Mouse (Mus musculus): ENCODE measurements around the gene Ncoa3. TPM values are rescaled to one million over a fixed set of nuclear protein-coding genes. Genes with fewer than 3 reads are reported as not detected.

Ncoa3 gene
- polyA plus RNA-seq, 1 experiment, result 124 TPM

- Histone ChIP-seq H3K27ac (ENCODE audit: insufficient read depth, low read length) (0 out of 2 replicates have a peak overlapping the region, but pooled peaks have one; percentile 16), H3K9ac (ENCODE audit: low read depth, poor library complexity, severe bottlenecking) (0 out of 2 replicates have a peak overlapping the region, but pooled peaks have one; percentile 20), H3K9me3 (replicated peaks; ENCODE audit: control insufficient read depth, insufficient read depth, low read length, poor library complexity, severe bottlenecking) (no peaks in the 10 kb centered on the region), H3K36me3 (ENCODE audit: control insufficient read depth, insufficient read depth, low read length, poor library complexity, severe bottlenecking) (peaks cover 11% of the 10 kb centered on the region), H3K27me3 (ENCODE audit: control insufficient read depth, insufficient read depth, low read length, poor library complexity, severe bottlenecking) (no peaks in the 10 kb centered on the region), H3K4me1 (ENCODE audit: control insufficient read depth, insufficient read depth, low read length) (no peaks in the 10 kb centered on the region), H3K4me3 (ENCODE audit: low read depth, low read length) (no peak overlapping the region)
- no peak for TF ChIP-seq CTCF (IDR thresholded peaks at IDR 0.05; ENCODE audit: low read depth, low read length)
- no peak for TF ChIP-seq POLR2A (IDR thresholded peaks at IDR 0.05; ENCODE audit: insufficient read depth, low read length)
- no peak for TF ChIP-seq EP300 (IDR thresholded peaks at IDR 0.05; ENCODE audit: insufficient read depth, low read depth, low read length)
Observed at GRCm38 (mm10) chr2:166079961-166080885, 87.8 kb downstream of the Ncoa3 start.

DNA sequence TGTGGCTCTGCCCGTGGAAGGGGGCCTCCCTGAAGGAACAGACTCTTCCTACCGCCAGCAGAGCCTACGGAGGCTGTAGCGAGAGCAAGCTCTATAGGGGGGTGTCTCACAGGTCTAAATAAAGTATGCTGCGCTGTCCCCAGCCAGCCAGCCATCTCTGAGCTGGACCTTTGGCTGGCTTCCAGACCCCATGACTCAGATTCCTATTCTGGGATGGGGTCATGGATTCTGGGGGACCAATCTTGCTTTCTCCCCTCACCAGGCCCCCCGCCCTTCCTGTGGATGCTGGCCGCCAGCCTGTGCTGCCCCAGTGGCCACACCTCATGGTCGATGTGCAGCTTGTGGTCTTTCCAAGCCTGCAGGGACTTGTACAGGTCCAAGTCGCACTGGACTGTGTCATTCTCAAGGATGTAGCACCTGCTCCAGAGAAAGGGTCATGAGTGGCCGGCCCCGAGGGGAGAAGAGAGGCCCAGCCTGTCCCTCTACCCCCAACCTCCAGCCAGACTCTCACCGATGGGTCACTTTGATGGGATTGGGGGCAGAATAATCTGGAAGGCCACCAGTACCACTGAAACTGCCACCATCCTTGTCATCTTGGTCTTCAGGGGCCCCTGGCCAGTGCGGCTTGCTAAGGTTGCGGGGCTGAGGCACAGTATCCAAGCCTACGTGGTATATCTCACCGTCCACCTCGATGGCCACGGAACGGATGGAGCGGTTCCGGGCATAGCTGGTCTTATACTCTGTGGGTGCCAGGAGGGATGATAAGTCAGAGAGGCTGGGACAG, 88.7 kb downstream of the Ncoa3 start:
- Histone ChIP-seq H3K36me3 (ENCODE audit: control insufficient read depth, insufficient read depth, low read length, poor library complexity, severe bottlenecking) (peaks cover 11% of the 10 kb centered on the region), H3K9me3 (replicated peaks; ENCODE audit: control insufficient read depth, insufficient read depth, low read length, poor library complexity, severe bottlenecking) (no peaks in the 10 kb centered on the region), H3K27me3 (ENCODE audit: control insufficient read depth, insufficient read depth, low read length, poor library complexity, severe bottlenecking) (no peaks in the 10 kb centered on the region), H3K4me3 (ENCODE audit: low read depth, low read length) (no peak overlapping the region), H3K27ac (ENCODE audit: insufficient read depth, low read length) (no peak overlapping the region), H3K9ac (ENCODE audit: low read depth, poor library complexity, severe bottlenecking) (0 out of 2 replicates have a peak overlapping the region, but pooled peaks have one; percentile 20), H3K4me1 (ENCODE audit: control insufficient read depth, insufficient read depth, low read length) (no peaks in the 10 kb centered on the region)
- TF ChIP-seq EP300 (IDR thresholded peaks at IDR 0.05; ENCODE audit: insufficient read depth, low read depth, low read length) (no peak), POLR2A (IDR thresholded peaks at IDR 0.05; ENCODE audit: insufficient read depth, low read length) (no peak), CTCF (IDR thresholded peaks at IDR 0.05; ENCODE audit: low read depth, low read length) (no peak)

- Histone ChIP-seq H3K9ac (ENCODE audit: low read depth, poor library complexity, severe bottlenecking) (no peak overlapping the region), H3K9me3 (replicated peaks; ENCODE audit: control insufficient read depth, insufficient read depth, low read length, poor library complexity, severe bottlenecking) (no peaks in the 10 kb centered on the region), H3K36me3 (ENCODE audit: control insufficient read depth, insufficient read depth, low read length, poor library complexity, severe bottlenecking) (peaks cover 11% of the 10 kb centered on the region), H3K27me3 (ENCODE audit: control insufficient read depth, insufficient read depth, low read length, poor library complexity, severe bottlenecking) (no peaks in the 10 kb centered on the region), H3K27ac (ENCODE audit: insufficient read depth, low read length) (no peak overlapping the region), H3K4me1 (ENCODE audit: control insufficient read depth, insufficient read depth, low read length) (no peaks in the 10 kb centered on the region), H3K4me3 (ENCODE audit: low read depth, low read length) (no peak overlapping the region)
- TF ChIP-seq POLR2A (IDR thresholded peaks at IDR 0.05; ENCODE audit: insufficient read depth, low read length), result no peak
- TF ChIP-seq CTCF (IDR thresholded peaks at IDR 0.05; ENCODE audit: low read depth, low read length), result peak; percentile 93
Observed at GRCm38 (mm10) chr2:166082193-166082592, 89.8 kb downstream of the Ncoa3 start.

- Histone ChIP-seq H3K27me3 (ENCODE audit: control insufficient read depth, insufficient read depth, low read length, poor library complexity, severe bottlenecking) (no peaks in the 10 kb centered on the region), H3K36me3 (ENCODE audit: control insufficient read depth, insufficient read depth, low read length, poor library complexity, severe bottlenecking) (peaks cover 14% of the 10 kb centered on the region), H3K9me3 (replicated peaks; ENCODE audit: control insufficient read depth, insufficient read depth, low read length, poor library complexity, severe bottlenecking) (no peaks in the 10 kb centered on the region), H3K27ac (ENCODE audit: insufficient read depth, low read length) (no peak overlapping the region), H3K9ac (ENCODE audit: low read depth, poor library complexity, severe bottlenecking) (no peak overlapping the region), H3K4me3 (ENCODE audit: low read depth, low read length) (no peak overlapping the region), H3K4me1 (ENCODE audit: control insufficient read depth, insufficient read depth, low read length) (no peaks in the 10 kb centered on the region)
- TF ChIP-seq EP300 (IDR thresholded peaks at IDR 0.05; ENCODE audit: insufficient read depth, low read depth, low read length) (no peak), CTCF (IDR thresholded peaks at IDR 0.05; ENCODE audit: low read depth, low read length) (no peak), POLR2A (IDR thresholded peaks at IDR 0.05; ENCODE audit: insufficient read depth, low read length) (no peak)
Observed at GRCm38 (mm10) chr2:166082661-166083060, 90.2 kb downstream of the Ncoa3 start.

DNA sequence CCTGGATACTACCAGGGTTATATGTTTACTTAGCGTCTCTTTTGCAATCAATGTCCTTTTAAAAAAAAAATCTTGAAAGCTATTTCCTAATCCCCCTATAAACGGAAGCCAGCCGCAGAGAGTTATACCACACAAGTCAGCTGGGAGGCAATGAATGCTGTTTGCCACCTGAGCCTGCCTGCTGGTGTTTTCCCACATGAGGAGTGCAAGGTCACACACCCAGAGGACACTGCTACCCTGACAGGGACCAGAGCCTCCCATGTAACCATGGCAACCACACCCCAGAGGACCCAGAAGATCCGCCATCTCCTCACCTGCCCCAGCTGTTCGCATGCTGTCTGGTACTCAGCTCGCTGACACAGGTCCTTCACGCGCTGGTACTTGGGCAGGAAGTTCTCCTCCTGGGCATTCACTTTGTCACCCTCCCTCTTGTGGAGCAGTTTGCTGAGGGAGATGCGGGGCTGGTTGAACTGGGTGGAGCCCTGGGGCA, 91.2 kb downstream of the Ncoa3 start:
- H3K27me3 ChIP-seq (ENCODE audit: control insufficient read depth, insufficient read depth, low read length, poor library complexity, severe bottlenecking), result no peaks in the 10 kb centered on the region
- peaks cover 15% of the 10 kb centered on the region for H3K36me3 ChIP-seq (ENCODE audit: control insufficient read depth, insufficient read depth, low read length, poor library complexity, severe bottlenecking)
- H3K4me1 ChIP-seq (ENCODE audit: control insufficient read depth, insufficient read depth, low read length), result no peaks in the 10 kb centered on the region
- no peak overlapping the region for H3K9ac ChIP-seq (ENCODE audit: low read depth, poor library complexity, severe bottlenecking)
- no peaks in the 10 kb centered on the region for H3K9me3 ChIP-seq (replicated peaks; ENCODE audit: control insufficient read depth, insufficient read depth, low read length, poor library complexity, severe bottlenecking)
- no peak overlapping the region for H3K27ac ChIP-seq (ENCODE audit: insufficient read depth, low read length)
- TF ChIP-seq CTCF (IDR thresholded peaks at IDR 0.05; ENCODE audit: low read depth, low read length) (no peak), EP300 (IDR thresholded peaks at IDR 0.05; ENCODE audit: insufficient read depth, low read depth, low read length) (no peak), POLR2A (IDR thresholded peaks at IDR 0.05; ENCODE audit: insufficient read depth, low read length) (no peak)
- no peak overlapping the region for H3K4me3 ChIP-seq (ENCODE audit: low read depth, low read length)

Data from ES-Bruce4 (cell line).